Mouse (Mus musculus) layer of hippocampus, adult 18-20 months (tissue): ENCODE measurements around the gene Ehd3. TPM values are rescaled to one million over a fixed set of nuclear protein-coding genes. Genes with fewer than 3 reads are reported as not detected.

Experiments
- DNase-seq, 2 experiments: peaks; one replicate each; pipeline ENCODE4 v3.0.0; 2022; ENCODE audit warnings: low spot score in 2 of 2
- long read RNA-seq: library from polyadenylated mRNA; stranded (forward); transcript quantifications from one replicate; pipeline ENCODE4 v2.0.0, GENCODE M21; 2021
- total RNA-seq, 2 experiments: library from RNA; stranded (reverse); gene quantifications; 2 replicates each; pipeline ENCODE4 v1.2.3; 2021

The Ehd3 gene
- 100 to 1,000 TPM; 138 to 145 TPM for total RNA-seq
- long read RNA-seq, transcript Ehd3-201 (6 exons, 3,659 nt): major isoform, 174 of 211 reads
- long read RNA-seq, transcript Ehd3-202 (1 exons, 3,528 nt): minor isoform, 5 of 211 reads
- long read RNA-seq, partial matches to known transcripts: 23 of 211 reads
- long read RNA-seq, other reads (novel, unspliced or antisense): 9 of 211 reads

DNA sequence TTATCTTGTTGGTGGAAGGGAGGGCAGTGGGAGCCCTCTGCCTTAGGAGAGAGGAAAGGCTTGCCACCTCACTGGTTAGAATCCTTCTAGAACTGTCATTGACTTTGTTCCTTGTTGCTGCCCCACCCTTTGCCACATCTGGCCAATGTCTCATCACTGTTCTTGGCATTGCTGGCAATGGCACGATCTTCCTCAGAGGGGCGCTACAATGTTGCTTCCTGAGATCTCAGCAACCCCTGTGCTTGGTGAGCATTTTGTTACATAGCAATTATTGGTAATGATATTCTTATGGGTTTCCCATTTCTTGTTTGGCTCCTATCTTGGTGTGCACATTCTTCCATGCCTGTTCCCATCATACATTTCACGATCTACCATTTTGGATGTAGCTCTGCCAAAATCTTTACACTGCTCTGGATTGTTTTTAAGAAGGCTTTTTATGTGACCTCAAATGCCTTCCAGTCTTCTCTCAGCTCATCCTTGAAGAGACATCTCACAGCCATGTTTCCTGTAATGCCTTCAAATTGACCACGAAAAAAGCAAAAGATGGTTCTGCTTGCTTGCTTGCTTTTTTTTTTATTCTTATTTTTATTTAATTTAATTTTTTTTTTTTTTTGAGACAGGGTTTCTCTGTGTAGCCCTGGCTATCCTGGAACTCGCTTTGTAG lies at the start of gene Ehd3:
Gene Ehd3, plus strand, starts transcription at position 614 of the 664 bp plus-strand sequence.
- DNase-seq: no peak

DNA sequence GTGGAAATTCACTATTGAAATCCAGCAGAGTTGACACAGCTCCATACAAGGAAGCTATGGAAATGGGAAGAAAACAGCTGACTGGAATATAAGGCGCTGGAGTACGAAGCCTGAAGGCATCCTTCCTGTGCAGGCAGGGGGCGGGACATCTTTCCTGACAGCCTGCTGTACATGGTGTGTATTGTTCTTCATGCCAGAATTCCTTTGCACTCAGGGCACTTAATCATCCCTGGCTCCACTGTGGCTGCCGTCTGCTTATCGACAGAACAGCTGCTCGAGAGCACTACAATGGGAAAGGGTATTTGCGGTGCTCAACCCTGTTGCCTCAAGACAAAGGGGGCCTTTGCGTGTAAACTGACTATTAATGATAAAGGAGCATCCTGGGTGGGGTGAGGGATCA lies 33.0 kb upstream of the Ehd3 start:
- peak; percentile 1 to 18 for DNase-seq

DNA sequence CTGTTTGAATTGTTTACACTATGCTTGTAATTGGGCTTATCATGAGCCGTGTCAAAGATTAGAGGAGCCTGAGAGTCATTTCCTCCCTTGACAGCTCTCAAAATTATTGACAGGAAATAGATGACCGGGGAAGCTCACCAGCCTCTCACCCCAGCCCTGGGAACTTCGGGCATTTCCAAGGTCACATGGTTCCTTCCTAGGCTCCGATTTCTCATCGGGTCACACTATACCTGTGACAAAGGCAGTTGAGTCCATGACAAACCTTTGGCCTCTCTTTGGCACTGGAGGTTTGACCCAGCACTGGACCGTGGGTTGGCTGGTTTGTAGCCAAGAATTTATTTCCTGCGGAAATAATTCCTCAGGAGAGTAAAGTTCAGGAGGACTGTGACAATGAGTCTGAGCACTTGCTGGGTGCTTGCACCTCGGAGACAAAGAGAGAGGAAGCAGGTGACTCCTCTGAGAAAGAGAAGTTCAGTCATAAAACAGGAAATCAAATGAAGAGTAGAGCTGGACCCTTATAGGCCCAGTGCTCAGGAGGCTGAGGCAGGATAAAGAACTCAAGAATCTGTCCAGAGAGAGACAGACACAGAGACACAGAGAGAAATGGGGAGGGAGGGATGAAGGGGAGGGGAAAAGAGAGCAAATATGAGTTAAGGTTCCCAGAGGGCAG lies 17.2 kb upstream of the Ehd3 start:
- DNase-seq: no peak

DNA sequence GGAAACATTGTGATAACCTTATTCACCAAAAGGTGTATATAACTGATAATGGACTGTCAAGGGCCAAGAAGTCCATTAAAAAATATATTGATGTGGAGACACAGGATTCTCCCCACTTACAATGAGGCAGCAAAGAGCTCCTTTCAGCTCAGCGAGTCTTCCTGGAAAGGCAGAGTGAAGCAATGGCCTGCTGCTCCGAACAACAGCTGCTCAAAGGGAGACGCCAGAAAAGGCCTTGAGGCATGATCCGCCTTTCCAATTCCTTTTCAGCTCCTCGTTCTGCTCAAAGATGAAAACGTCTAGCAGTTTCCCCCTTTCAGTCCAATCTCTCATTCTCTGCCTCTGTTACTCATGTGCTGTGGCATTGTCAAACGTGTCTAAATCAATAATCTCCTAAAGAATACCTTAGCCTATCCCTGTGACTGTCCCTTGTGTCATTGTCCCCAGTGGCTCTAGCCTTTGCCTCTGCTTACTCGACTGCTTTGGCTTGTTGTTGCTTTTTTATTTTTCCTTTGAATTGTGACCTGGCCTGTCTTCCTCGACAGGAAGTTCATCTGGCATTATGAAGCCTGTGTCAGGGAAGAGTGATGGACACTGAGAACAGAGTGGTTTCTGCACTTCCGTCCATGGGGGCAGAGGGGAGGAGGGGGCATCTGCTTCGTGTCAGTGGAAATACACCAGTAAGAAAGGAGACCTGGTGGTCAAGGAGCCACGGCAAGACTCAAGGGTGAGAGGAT lies 13.5 kb upstream of the Ehd3 start:
- DNase-seq: no peak

DNA sequence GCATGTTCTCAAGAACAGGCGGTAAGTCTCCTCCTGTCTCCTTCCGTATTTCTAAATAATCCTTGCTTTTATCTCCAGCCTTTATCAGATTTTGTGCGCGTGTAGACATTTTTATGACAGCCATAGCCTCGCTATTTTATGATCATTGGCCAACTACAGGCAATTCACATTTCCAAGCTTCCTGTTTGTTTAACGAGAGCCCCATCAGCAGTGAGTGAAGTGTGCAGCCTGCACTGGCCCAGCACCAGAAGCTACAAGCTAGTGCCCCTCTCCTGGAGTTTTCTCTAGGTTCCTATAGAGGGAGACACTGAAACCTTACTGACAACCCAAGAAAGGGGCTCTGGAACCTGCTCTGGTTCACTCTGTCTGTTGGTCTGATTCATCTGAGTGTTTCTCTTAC lies 7.1 kb upstream of the Ehd3 start:
- DNase-seq: no peak

DNA sequence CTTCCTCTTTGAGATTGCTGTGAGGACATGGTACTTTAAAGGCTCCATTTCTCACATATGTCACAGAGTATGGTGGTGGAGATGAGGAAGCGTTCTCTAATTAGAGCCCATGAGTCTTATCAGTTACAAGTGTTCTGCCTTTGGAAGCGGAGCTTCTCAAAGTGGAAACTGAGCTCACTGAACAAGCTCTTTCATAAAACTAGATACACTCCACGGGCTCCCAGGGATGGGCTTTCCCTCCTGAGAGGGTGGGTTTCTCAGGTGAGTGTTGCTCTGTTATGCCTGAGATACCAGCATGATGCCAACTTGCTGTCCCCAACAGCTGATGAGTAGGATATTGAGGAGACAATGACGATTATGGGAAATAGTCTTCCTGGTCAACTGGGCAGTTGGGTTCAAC lies 6.2 kb upstream of the Ehd3 start:
- no peak for DNase-seq

DNA sequence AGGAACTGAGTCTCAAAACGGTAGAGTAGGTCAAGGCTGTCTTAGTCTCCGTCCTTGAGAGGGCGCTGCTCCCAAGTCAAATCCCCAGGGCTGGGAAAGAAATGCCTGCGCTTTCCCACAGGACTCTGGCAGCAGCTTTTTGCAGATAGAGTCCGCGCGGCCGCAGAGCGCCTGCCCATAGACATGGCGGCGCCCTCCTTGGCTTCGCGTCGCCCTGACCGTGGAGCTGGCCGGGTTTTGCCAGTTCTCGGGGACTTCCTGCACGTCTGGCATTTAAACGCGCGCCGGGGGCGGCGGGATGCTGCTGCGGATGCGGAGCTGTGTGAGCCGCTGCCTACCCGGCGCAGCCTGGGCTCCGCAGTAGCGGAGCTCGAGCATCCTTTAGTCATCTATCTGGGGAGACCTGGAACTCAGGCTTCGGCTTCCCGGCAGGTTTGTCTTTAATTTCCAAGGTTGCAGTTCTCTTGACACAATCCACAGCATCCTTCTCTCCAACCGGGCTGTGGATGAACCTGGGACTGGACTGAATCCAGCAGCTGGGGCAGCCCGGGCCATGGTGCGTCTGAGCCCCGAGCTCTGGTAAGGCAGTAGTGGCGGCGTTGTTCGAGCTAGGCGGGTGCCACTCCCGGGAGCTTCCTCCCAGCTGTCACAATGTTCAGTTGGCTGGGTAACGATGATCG lies 798 bp downstream of the Ehd3 start:
- peak; percentile 96 to 98 for DNase-seq

DNA sequence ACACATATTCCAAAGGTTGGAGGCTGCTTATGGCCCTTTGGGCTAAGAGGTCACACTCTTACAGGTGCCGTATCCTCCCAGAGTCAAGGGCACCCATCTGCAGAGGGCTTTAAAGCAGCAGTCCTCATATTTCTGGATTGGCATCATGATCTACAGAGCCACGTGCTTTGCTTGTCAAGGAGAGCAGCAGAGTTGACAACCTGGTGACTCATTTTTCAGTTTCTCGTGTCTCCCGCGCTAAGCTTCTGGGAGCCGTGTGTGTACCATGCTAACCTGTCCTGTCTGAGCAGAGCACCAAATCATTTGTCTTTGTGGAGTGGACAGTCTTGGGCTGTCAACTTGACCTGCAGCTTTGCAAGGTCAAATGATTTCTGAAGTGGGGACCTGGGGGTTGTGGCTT lies 2.4 kb downstream of the Ehd3 start:
- DNase-seq: no peak

DNA sequence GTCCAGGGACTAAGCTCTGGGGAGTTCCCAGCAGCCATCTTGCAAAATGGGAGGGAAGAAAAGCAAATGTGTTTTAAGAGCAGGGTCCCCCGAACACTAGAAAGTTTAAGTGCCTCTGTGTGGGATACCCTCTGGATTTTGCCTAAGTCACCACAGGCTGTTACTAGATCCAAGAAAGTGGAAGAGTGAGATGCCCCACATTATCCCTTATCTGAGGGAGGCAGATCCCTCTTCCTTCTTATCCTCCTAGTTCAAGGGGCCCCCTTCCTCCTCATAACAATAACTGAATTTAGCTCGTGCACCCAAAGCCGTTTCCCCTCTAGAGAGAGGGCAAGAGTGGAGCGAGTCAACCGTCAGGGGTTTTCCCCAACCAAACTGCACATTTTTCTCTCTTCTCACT lies 3.3 kb downstream of the Ehd3 start:
- DNase-seq: no peak

DNA sequence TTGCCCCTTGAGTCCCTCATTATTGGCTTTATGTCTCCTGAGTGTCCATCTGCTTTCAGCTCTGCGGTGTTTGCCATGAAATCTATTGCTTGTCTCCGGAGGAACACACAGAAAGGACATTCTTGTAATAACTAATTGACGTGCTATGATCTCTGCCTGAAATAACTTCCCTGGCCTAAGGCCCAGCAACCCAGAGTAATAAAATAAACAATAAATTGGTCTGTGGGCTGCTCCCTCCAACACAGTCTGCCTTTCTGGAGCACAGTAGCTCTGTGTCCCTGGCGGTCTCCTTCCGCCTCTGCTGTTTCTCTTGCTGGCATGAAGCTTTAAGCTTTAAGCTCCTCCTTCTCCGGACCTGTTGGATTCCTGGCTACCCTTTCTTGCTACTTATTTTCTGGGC lies 4.5 kb downstream of the Ehd3 start:
- DNase-seq: peak; percentile 21 to 82

DNA sequence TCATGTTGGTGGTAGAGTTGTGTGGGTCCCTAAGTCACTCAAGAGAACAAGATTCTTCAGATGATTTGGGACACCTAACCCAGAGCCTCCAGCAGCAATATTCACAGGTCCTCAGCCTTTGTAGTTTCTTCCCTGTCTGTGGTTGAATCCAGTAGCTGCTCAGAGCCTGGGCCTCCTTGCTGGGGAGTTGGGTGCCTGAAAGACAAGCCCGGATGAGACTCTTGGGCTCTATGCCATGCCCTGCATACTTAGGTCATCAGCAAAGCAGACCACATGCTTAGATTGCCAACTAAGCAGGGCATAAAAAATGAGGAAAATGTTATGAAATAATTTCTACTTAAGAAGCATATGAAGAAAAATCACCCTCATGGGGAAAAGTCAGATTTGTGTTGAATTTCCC lies 6.9 kb downstream of the Ehd3 start:
- no peak for DNase-seq

DNA sequence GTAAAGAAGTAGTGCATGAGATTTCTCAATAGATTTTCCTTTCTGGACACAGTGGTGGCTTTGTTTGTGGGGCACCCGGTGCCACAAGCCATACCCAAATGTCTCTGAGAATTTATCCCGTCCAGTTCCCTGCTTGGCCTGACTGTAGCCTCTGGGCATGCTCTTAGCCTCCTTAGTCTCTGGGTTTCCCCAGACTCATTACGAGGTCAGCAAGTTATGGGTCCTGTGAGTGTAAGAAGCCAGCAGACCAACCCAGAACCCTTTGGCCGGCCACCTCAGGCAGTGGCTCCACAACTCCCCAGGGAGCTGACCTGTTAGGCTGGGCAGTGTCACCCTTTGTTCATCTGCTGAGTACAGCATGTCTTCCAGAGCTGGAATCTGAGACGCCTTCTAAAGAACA lies 7.6 kb downstream of the Ehd3 start:
- no peak for DNase-seq

DNA sequence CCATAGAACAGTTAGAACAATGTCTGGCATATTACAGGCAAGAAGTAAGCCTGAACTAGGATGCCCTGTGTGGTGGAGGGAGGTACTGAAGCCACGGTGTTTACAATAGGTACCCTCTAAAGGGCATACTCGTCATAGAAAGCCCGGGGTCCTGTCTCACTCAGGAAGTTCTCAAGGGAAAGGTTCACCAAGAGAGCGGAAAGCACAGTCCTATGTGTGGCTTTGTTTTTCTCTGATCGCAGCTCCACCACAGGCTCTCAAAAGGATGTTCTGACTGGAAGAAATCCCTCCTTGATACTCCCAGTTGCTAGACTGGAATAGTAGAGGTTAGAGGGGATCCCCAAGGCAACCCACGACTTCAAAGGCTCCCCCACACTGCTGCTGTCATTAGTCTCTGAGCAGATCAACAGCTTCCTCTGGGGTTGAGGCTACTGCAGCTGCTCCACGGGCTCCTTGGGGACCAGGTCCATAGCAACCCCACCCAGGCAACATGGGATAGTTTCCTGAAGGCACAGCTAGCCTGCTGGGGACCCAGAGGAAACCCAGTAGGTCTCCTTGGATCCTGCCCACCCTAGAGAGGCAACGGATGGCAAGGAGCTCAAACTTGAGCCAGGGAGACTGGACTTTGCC lies 9.2 kb downstream of the Ehd3 start:
- no peak for DNase-seq

DNA sequence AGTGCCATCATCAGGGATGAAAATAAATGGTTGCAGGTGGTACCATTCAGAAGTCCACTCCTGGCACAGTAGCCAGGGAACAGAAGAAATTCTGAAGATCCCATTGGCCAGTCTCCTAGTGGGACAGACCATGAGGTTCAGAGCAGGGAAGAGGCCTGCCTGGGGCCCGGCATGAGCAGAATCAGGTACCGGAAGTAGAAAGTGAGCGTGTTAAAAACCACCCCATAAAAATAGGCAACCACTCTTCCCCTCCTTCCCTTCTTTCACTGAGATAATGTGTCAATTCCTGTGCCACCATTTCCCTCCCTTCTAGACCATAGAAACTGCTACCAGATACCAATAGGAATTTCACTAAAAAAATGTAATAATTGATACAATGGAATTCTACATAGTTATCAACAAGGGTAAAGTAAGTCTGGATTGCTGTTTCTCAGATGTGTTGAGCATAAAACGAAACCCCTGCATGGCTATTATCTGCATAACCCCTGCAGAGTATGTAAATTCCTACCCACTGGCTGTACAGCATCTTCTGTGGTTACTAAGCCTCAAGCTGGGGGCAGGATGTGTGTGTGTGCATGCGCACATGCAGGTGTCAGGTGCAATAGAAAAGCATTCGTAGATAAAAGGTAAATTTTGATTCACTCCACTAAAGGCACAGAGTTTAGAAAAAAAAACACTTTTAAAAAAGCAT lies 10.7 kb downstream of the Ehd3 start:
- DNase-seq: no peak

DNA sequence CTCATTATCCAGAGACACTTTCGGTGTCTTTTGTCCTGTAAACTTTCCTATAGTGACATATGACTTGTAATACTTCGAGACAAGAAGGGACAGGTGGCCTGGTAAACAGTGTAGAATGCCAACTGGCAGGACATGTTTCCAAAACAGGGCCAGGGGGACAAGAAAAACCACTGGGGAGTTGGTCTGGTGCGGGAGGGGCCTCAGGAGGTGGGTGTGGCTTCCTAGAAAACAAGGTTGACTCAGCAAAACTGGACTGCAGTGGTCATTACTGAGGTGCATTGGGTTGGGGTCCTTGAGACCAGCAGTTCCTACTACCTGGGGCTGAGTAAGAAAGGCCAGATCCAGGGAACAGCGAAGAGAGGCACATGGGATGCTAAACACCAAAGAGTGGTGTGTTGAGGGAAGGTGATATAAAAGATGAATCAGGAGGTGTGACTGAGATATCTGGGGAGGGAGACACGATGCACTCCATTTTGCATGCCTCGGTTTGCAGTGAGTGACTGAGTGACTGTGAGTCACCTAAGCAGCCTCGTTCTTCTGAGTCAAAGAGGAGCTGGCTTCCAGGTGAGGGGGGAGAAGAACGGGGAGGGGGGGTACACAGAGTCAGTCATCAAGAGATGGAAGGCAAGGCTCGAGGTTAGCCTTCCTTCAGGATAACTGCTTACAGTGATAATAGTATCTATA lies 13.9 kb downstream of the Ehd3 start:
- DNase-seq: no peak

DNA sequence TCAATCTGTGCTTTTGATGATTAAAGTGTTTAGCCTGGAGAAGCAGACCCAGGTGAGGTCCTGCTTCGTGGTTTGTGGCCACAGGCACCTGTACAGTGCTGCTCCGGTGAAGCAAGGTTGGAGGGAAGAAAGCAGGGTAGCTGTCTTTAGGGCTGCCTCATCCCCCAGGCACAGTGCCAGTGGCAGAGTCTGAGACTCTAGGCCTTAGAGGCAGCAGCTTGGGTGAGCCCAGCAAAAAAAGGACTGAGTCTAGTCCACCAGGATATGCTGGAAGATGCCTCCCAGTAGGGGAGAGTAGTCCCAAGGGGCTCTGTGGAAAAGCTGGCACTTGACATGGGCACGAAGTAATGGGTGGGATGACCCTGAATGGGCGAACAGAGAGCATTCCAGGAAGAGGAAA lies 15.0 kb downstream of the Ehd3 start:
- DNase-seq: no peak

DNA sequence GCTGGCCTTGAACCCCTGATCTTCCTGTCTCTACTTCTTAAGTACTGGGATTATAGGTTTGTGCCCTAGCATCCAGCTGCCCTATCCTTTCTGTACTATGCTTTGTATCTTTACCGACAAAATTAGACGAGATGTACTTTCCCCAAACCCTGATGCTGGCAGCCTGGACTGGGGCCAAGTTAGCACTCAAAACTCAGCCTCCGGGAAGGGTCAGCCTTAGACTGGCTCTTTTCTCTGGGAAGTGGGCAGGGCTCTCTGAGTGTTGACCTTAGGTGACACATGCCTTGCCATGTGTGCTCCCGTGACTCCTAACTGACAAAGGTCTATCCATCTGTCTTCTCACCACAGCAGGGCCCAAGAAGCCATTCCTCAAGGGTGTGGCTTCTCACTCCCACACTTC lies 16.8 kb downstream of the Ehd3 start:
- no peak for DNase-seq

DNA sequence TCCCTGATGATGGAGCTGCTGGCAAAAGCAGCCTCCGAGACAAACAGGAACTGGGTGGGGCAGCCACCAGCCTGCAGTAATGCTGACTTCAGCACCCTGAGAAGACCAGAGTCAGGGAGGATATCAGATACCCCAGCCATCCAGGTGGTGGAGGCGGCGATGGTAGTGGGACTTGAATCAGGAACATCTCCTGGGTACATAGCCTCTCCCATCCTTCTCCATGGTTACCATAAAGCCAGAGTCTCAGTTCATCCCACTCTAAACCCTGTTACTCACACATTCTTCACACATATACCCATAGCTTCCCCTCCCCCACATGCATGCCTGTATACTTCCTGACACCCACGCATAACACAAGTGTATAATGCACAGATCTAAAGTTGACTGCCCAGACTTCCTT lies 18.3 kb downstream of the Ehd3 start:
- peak in 1 of 2 experiments; percentile 38 for DNase-seq

DNA sequence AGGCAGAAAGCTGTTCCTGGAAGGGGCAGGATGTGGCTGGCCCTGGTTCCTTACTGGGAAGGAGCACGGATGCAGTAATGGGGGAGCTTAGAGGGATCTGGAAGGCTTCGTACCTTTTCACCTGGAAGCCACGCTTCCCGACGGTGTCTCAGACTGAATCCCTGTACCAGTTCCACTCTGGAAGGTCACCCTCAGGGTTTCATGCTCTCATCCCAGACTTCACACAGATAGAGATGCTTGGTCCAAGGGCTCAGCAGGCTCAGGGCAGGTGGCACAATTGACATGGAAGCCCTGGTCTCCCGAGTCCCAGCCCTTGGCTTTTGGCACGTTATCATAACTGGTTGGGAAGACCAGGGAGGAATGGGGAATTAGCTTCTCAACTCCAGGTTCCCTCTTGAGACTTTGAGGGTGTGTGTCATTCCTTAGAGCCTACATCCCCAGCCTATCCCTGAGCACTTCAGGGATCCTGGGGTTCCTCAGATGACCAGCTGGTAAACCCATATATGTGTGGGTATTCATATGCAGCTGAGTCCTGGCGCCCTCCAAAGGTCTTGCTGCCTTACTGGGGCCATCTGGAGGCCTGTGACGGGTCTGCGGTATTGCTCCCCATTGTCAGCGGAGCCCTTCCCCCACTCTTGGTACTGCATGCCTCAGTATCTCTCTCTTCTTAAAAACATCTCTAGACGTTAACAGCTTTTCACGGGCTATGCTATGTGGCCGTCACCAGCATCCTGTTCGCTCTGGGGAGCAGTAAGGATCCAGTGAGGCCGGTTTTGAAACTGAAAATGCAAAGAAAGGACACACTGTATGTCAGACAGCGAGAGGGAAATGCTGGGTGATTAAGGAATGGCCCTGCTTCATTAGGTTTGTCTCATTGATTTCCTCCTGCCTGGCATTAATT lies 19.4 kb downstream of the Ehd3 start:
- DNase-seq: no peak
